Mouse (Mus musculus): ENCODE results near the gene Wwtr1. TPM values are rescaled to one million over a fixed set of nuclear protein-coding genes. Genes with fewer than 3 reads are reported as not detected.

Gene Wwtr1
- total RNA-seq, 2 experiments from 2014 or later = 15.5 to 15.8 TPM

DNA sequence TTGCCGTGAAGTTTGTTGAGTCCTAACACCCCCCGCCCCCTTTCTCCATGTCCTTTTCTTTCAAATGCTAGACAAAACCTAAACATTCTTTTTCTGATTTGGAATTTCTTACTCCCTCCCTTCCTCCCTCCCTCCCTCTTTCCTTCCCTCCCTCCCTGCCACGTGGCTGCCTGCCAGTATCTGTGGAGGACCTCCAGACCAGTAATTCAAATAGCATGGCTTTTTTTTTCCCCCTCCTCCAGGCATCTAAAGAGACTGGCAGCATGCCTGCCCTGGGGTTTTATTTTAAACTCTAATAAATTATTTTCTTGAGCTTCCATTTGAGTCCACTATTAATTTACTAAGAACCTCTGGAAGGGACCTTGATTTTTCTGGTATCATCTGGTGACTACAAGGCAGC, 130.0 kb downstream of the Wwtr1 start:
- no peak for DNase-seq

DNA sequence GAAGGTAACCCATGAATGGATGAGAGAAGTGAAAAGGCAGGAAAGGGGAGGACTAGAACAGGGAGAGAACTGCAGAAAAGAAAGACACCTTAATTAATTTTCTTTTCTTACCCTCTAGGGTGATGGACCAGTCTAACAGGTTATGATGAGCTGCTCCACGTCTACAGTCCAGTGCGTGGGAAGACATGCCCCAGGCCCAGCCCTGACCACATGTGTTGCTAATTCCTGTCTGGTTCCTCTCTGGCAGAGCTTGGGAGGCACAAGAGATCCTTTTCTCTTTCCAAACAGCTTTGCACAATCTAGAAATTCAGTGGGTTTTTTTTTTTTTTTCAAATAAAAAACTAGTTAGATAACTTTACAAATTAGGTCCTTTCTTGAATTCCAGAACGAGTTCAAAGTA, 134.8 kb downstream of the Wwtr1 start:
- DNase-seq = no peak

DNA sequence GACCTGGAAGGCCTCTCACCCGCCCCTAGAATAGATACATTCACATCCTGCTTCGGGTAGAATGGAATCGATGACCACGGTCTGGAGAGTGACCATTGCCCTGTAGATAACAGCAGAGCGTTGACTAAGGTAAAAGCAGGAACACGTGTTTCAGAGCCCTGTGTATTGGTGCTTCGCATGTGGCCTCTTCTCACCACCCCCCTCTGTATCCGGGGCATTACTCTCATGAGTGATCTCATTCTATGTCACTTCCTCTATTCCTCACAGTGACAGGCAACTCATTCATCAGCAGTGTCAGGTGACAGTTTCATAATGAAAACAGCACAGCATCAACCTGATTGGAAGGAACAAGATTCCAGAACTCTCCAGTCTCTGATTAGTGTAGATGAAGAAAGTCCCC, 140.3 kb downstream of the Wwtr1 start:
- DNase-seq = no peak

DNA sequence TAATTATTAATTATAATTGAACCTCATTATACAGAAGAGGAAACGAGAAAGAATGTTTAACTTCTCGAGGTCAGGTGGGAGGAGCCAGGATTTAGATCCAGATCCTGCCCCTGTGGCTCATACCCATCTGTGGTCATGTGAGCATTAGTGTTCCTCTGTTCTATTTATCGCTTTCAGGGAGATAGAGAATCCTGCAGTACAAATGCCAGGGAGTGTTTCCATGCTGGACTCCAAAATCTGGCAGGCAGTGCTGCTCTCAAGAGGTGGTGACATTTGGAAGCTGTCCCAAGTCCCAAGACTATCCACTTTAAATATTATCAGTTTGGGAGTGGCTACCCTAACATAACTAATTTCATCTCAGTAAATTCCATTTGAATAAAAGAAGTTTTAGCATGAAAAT, 144.0 kb downstream of the Wwtr1 start:
- DNase-seq = no peak

DNA sequence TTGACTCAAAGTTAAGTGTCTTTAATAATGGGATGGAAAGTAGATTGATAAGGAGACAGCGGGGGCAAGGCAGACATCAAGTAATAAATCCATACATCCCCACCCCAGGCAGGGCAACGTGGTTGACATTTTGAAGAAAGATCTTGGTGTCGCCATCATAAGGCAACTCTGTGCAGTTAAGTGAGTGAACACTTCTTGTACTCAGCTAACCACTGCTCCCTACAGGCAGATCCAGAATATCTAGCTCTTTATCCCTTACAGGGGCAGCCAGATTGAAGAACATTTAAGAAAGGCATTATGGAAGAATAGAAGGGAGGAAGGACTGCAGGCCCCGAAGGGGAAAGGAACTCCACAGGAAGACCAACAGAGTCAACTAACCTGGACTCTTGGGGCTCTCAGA, 146.2 kb downstream of the Wwtr1 start:
- DNase-seq = no peak

DNA sequence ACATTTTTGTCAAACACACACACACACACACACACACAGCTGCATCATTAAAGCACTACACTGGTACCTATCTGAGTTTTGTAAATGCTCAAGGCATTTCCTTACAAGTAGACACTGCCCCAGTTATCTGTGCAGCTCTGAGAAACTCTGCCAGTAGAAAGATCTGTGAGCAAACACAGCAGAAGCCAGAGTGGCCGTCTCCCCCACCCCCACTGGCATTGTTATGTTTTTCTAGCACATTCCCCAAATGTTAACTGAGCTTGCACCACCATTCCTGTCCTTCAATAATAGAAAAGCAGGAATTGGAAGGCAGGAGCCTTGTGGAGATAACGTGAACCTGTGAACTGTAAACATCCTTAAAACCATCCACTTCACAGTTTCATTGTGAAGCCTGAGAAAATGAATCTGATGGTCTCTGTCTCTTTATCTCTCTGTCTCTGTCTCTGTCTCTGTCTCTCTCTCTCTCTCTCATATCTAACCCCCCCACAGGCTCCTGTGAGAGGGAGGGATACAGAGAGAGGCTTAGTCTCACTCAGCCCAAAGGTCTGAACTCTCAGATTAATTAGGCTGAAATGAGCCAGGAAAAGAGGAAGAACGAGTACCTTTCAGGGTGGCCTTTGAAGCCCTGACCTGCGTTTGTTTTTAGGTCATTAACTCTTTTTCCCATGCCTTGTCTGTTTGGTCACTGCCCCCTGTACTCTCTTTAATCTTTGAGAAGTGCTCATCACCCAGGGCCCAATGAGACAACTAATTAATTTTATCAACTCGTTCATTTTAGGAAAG, 146.8 kb downstream of the Wwtr1 start:
- no peak for DNase-seq

DNA sequence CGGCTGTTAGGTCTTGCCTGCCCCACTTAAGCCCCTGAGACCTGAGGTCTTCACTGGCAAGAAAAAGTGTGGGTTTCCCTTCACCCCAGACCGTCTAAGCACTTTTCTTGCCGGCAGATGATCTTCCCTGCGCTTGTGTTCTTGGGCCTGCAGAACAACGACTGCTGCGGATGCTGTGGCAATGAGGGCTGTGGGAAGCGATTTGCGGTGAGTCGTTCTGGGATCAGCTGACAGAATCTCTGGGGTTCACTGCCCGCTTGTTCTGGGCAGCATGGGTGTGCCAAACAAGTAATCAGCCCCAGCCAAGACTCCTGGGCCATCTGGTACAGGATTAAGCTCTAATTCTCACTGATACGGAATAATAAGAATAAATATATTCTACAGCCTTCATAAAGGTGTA, 149.4 kb downstream of the Wwtr1 start:
- no peak for DNase-seq

DNA sequence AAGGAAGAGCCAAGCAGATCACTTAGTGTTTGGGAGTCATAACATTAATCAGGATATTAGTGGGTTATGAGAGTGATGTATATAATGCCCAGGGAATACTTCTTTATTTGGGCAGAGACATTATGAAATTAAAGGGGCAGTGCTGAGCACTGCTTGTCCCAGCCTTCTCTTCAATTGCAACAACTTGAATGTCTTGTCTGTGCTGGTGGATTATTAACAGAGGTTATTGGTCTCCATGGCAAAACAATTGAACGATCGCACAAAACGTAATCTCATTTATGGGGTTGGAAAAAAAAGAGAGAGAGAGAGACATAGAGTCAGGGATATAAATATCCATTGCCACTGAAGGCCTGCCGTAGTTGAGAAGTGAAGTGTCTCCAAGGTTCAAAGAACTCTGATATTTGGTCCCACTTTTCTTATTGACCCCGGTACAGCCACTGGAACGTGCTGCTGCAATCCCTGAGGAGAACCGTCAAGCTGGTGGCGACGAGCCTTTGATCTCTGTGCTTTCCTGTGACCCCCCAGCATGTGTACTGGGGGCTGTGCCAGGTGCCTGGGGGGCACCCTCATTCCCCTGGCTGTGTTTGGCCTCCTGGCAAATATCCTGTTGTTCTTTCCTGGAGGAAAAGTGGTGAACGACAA, 150.5 kb downstream of the Wwtr1 start, which contains the start of gene Tm4sf4:
Gene Tm4sf4, plus strand, starts transcription at position 226 of the 642 bp plus-strand sequence.
- no peak for DNase-seq

DNA sequence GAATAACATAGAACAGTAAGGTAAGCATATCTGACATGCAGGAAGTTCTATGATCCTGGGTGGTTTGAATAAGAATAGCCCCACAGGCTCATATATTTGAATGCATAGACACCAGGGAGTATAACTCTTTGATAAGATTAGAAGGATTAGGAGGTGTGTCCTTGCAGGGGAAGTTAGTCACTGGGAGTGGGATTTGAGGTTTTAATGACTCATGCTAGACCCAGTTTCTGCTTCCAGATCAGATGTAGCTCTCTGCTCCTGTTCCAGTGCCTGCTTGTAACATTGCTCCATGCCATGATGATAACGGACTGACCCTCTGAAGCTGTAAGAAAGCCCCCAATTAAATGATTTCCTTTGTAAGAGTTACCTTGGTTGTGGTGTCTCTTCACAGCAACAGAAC, 155.1 kb downstream of the Wwtr1 start:
- no peak for DNase-seq

DNA sequence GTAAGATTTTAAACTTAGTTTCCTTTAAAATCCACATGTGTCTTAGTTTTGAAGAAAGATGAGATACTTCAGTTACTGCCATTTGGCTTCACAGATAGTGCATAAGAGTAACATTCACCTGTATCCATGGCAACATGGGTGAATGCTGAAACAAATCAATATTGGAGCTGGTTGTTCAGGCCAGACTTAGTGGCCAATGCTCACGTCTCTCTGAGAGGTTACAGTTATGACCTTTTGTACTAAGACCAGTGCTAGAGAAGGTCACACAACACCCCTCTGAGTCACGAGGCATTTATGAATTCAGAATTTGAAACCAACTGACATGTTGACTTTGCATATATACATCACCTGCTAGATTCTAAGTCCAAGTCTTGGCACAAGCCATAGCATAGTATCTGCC, 155.5 kb downstream of the Wwtr1 start:
- no peak for DNase-seq

DNA sequence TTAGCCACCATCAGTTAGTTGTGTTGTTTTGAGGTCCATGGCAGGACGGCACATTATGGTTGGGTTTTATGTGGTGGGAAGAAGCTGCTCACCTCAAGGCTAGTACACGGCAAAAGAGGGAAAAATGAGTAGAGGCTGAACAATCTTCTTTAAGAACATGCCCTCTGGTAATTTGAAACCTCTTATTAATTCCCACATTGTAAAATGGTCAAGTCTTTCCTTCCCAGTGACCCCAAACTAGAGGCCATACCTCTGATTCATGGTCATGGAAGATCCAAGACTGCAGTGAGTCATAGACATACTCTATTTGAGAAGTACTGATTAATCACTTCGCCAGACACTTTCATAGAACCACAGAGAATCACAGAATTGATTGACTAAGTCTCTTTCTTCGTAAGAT, 164.2 kb downstream of the Wwtr1 start:
- DNase-seq = no peak

Small RNA genes lying within 50 kb of the gene (microRNA-seq; reads per million reads assigned to microRNA genes)
- 0 reads per million in 2 experiments for gene Mir6377

Other genes with a start within 250 kb of the Wwtr1 start
- not detected for gene Tm4sf4, start 150.6 kb downstream of the Wwtr1 start, total RNA-seq (2021)
- 10 to 100 TPM; 20.3 to 22.6 TPM for gene Commd2, start 75.8 kb upstream of the Wwtr1 start, total RNA-seq (2021)
- 1 to 10 TPM; 1.9 to 2.1 TPM for gene Ankub1, start 116.9 kb upstream of the Wwtr1 start, total RNA-seq (2021)
- gene Rnf13, start 160.2 kb upstream of the Wwtr1 start, total RNA-seq (2021) = 10 to 100 TPM; 90.3 to 92.1 TPM